Mouse (Mus musculus): ENCODE measurements around the gene Slc6a16.

The Slc6a16 gene

DNA sequence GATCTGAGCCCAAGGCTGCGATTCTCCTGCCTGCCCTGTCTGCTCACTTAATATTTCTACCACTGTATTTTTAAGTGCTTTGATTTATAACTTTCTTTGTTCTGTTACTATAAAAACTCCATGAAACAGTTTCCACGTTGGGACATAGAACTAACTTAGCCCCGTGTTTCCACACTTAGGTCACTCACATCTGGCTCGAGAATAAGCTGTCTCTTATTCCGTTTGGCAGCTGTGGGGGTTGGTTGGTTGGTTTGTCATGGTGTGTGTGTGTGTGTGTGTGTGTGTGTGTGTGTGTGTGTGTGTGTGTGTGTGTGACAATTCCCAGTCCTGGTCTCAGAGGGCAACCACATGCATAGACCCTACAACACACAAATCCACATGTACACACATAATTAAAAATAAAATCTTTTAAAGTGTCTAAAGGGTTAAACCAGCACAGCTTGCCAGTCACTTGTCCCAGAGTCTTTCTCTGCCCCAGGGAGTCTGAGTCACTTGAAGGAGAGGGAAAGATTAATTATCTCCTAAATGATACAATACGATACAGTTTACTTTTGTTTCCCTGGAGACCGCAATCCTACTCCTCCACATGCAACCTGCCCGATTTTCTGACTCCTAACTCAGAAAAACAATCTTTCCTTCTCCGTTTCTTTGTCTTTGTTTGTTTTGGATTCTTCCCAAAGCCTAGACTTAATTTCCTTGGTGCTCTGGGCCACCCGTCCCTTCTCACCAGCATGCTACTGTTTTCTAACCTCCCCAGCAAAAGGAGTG, 72.0 kb downstream of the Slc6a16 start:
- no peak for DNase-seq (ENCODE audit: low spot score in 2 of 2)

DNA sequence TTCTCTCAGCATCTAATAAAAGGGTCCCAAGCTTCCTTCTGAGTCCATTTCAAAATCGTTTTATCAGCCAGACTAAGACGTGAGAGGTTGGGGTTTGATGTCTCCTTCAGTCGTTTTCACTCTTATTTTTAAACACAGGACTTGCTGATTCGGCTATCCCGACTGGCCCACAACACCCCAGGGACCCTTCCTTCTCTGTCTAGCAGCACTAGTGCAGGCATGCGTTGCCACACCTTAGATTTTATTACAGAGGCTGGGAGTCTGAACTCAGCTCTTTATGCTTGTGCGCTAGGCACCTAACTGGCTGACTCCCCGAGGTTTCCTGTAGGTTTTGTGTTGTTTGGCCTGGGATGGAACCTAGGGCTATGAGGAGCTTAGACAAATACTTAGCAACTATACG, 72.6 kb downstream of the Slc6a16 start:
- DNase-seq (ENCODE audit: low spot score in 2 of 2), result no peak

DNA sequence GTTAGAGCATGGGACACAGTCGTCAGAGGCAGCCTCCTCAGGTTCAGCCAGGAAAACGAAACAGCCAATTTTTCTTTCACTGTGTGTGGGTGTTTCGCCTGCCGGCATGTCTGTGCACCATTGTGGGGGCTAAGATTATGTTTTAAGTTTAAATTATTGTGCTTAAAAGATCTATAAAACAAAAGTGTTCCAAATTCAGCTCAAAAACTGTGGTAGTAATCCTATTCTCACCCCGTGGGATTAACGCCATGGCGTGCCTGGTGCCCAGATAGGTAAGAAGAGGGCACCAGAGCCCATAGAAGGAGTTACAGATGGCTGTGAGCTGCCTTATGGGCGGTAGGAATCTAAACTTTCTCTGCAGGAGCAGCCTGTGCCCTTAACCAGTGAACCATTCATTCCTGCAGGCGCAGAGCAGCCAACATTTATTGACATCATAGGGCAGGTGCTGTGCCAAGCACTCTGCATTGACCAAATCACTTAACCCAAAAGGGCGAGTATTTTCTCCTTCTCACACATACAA, 74.4 kb downstream of the Slc6a16 start:
- no peak for DNase-seq (ENCODE audit: low spot score in 2 of 2)

DNA sequence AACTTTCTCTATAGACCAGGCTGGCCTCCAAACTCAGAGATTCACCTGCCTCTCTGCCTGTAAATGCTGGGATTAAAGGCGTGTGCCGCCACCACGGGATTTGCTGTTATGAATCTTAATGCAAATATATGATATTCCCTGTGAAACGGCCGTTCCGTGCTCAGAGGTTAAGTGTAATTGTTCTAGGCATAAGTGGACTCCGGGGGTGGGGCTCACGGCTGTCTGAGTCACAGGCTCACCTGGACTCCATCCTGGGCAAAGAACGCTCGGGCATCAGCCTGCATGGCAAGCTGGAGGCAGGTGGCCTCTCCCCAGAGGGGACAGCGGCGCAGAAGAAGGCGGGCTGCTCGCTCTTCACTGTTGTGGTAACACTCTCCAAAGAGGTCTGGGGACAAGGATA, 75.7 kb downstream of the Slc6a16 start:
- no peak for DNase-seq (ENCODE audit: low spot score in 2 of 2)

DNA sequence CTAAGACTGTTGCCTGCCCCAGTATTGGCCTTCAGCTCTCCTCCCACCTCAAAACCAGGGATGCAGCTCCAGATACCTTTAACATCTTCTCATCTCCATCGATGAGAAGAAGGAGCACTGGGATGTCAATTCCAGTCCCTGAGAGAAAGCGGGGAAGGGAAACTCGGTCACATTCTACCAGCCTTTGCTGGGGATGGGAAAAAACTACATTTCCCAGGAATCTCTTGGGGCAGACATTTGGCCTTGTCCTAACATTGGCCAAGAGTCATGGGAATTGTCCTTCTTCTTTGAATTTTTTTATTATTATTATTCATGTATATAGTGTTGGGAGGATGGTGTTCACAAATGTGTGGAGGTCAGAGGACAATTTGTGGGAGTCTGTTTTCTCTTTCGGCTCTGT, 81.4 kb downstream of the Slc6a16 start:
- DNase-seq (ENCODE audit: low spot score in 2 of 2), result no peak
